Mouse (Mus musculus) CH12.LX (cell line): ENCODE results near the gene Sar1a. TPM values are rescaled to one million over a fixed set of nuclear protein-coding genes. Genes with fewer than 3 reads are reported as not detected.

Experiments used
- DNase-seq: peaks from one replicate; pipeline ENCODE4 v3.0.0-alpha.2; 2013; ENCODE audit errors: extremely low read depth
- H3K27ac ChIP-seq: 2 replicates; pipeline ENCODE4 v1.5.1; 2012; ENCODE audit warnings: low read depth, mild to moderate bottlenecking, control low read depth, moderate library complexity; ENCODE audit not compliant: insufficient read depth
- H3K27me3 ChIP-seq: replicated peaks from 2 replicates; pipeline ENCODE3; 2012; ENCODE audit warnings: inconsistent platforms
- H3K36me3 ChIP-seq, 2 experiments: replicated peaks in 1 of 2; 2 replicates each; pipeline versions ENCODE3 to v1.6.1; 2012; ENCODE audit warnings: inconsistent platforms in 1 of 2, low read length in 1 of 2, mild to moderate bottlenecking in 1 of 2, mixed read lengths in 1 of 2, moderate library complexity in 1 of 2; ENCODE audit not compliant: control insufficient read depth in 1 of 2, insufficient read depth in 1 of 2
- H3K4me1 ChIP-seq, 2 experiments: 2 replicates each; pipeline ENCODE4 v1.6.1; 2012; ENCODE audit warnings: inconsistent platforms in 1 of 2, moderate library complexity in 1 of 2; ENCODE audit not compliant: insufficient read depth in 2 of 2, control insufficient read depth in 1 of 2
- H3K4me2 ChIP-seq: 2 replicates; pipeline ENCODE4 v1.6.1; 2012; ENCODE audit warnings: low read depth, mild to moderate bottlenecking, control low read depth; ENCODE audit not compliant: poor library complexity, insufficient read depth, severe bottlenecking
- H3K4me3 ChIP-seq, 3 experiments: fragments of 150-350 bp in 1 of 3; sonication (generic) in 1 of 3; replicated peaks in 1 of 3; 2 replicates each; pipeline versions ENCODE3 to v1.5.1; 2011 to 2012; ENCODE audit warnings: low read depth in 2 of 3, low read length in 2 of 3, mild to moderate bottlenecking in 2 of 3, moderate library complexity in 2 of 3, control low read depth in 1 of 3, improper control_type of control experiment in 1 of 3, inconsistent platforms in 1 of 3, mixed read lengths in 1 of 3; ENCODE audit not compliant: poor library complexity in 1 of 3
- H3K79me2 ChIP-seq: replicated peaks from 2 replicates; pipeline ENCODE4 v1.6.1; 2012; ENCODE audit warnings: mild to moderate bottlenecking, moderate library complexity; ENCODE audit not compliant: control insufficient read depth, poor library complexity, insufficient read depth, severe bottlenecking; ENCODE audit errors: extremely low read depth
- H3K9ac ChIP-seq: 2 replicates; pipeline ENCODE4 v1.6.1; 2012; ENCODE audit warnings: low read depth, mild to moderate bottlenecking, control low read depth, moderate library complexity; ENCODE audit not compliant: insufficient read depth
- H3K9me3 ChIP-seq: replicated peaks from 2 replicates; pipeline ENCODE3; 2012; ENCODE audit warnings: low read length, inconsistent platforms, mixed read lengths
- BHLHE40 ChIP-seq: IDR thresholded peaks from 2 replicates; pipeline ENCODE4 v1.6.1; 2011; ENCODE audit warnings: mild to moderate bottlenecking, low read depth, low read length, improper control_type of control experiment
- CHD1 ChIP-seq: IDR thresholded peaks from 2 replicates; pipeline ENCODE4 v1.6.1; 2012; ENCODE audit warnings: low read depth, low read length, improper control_type of control experiment, inconsistent platforms
- CHD2 ChIP-seq: IDR thresholded peaks from 2 replicates; pipeline ENCODE4 v1.6.1; 2011; ENCODE audit warnings: low read length, improper control_type of control experiment
- CTCF ChIP-seq, 2 experiments: IDR thresholded peaks in 1 of 2; conservative IDR thresholded peaks in 1 of 2; 2 replicates each; pipeline ENCODE4 v1.5.1; 2011 to 2012; ENCODE audit warnings: low read depth in 2 of 2, low read length in 2 of 2, improper control_type of control experiment in 1 of 2, inconsistent platforms in 1 of 2, mild to moderate bottlenecking in 1 of 2, moderate library complexity in 1 of 2
- E2F4 ChIP-seq: IDR thresholded peaks from 2 replicates; pipeline ENCODE4 v1.6.1; 2011; ENCODE audit warnings: low read depth, low read length, improper control_type of control experiment; ENCODE audit not compliant: insufficient replicate concordance
- ELF1 ChIP-seq: IDR thresholded peaks from 2 replicates; pipeline ENCODE4 v1.6.1; 2014; ENCODE audit warnings: low read depth, mild to moderate bottlenecking, inconsistent platforms, low read length, improper control_type of control experiment
- EP300 ChIP-seq: IDR thresholded peaks from 2 replicates; pipeline ENCODE4 v1.6.1; 2011; ENCODE audit warnings: low read length, improper control_type of control experiment
- ETS1 ChIP-seq: conservative IDR thresholded peaks from 2 replicates; pipeline ENCODE4 v1.6.1; 2012; ENCODE audit warnings: low read depth, mild to moderate bottlenecking, inconsistent platforms, low read length, improper control_type of control experiment, moderate library complexity
- GABPA ChIP-seq: IDR thresholded peaks from 2 replicates; pipeline ENCODE4 v1.6.1; 2012; ENCODE audit warnings: low read depth, low read length, improper control_type of control experiment, inconsistent platforms; ENCODE audit not compliant: insufficient replicate concordance
- HCFC1 ChIP-seq: IDR thresholded peaks from 2 replicates; pipeline ENCODE4 v1.6.1; 2012; ENCODE audit warnings: low read depth, mild to moderate bottlenecking, inconsistent platforms, low read length, improper control_type of control experiment
- IRF4 ChIP-seq: IDR thresholded peaks from 2 replicates; pipeline ENCODE4 v1.6.1; 2014; ENCODE audit warnings: low read depth, mild to moderate bottlenecking, inconsistent platforms, low read length, improper control_type of control experiment
- JUN ChIP-seq: IDR thresholded peaks from 2 replicates; pipeline ENCODE4 v1.6.1; 2011; ENCODE audit warnings: low read depth, mild to moderate bottlenecking, low read length, improper control_type of control experiment, moderate library complexity; ENCODE audit not compliant: insufficient read depth
- JUND ChIP-seq: conservative IDR thresholded peaks from 2 replicates; pipeline ENCODE4 v1.6.1; 2011; ENCODE audit warnings: low read depth, low read length, improper control_type of control experiment
- KAT2A ChIP-seq: IDR thresholded peaks from 2 replicates; pipeline ENCODE4 v1.6.1; 2012; ENCODE audit warnings: low read length, improper control_type of control experiment, inconsistent platforms; ENCODE audit not compliant: insufficient replicate concordance
- MAFK ChIP-seq: IDR thresholded peaks from 2 replicates; pipeline ENCODE4 v1.6.1; 2011; ENCODE audit warnings: low read length, improper control_type of control experiment; ENCODE audit not compliant: insufficient replicate concordance
- MAX ChIP-seq: IDR thresholded peaks from 2 replicates; pipeline ENCODE4 v1.6.1; 2011; ENCODE audit warnings: low read length, improper control_type of control experiment
- MAZ ChIP-seq: IDR thresholded peaks from 2 replicates; pipeline ENCODE4 v1.6.1; 2012; ENCODE audit warnings: low read depth, mild to moderate bottlenecking, inconsistent platforms, low read length, improper control_type of control experiment, moderate library complexity
- MEF2A ChIP-seq: IDR thresholded peaks from 2 replicates; pipeline ENCODE4 v1.6.1; 2014; ENCODE audit warnings: low read depth, mild to moderate bottlenecking, inconsistent platforms, low read length, improper control_type of control experiment, borderline replicate concordance
- MXI1 ChIP-seq: IDR thresholded peaks from 2 replicates; pipeline ENCODE4 v1.6.1; 2011; ENCODE audit warnings: mild to moderate bottlenecking, low read depth, low read length, improper control_type of control experiment
- MYC ChIP-seq: IDR thresholded peaks from 2 replicates; pipeline ENCODE4 v1.6.1; 2011; ENCODE audit warnings: low read depth, mild to moderate bottlenecking, improper control_type of control experiment, low read length
- NELFE ChIP-seq: IDR thresholded peaks from 2 replicates; pipeline ENCODE4 v1.6.1; 2011; ENCODE audit warnings: low read depth, low read length, improper control_type of control experiment
- NRF1 ChIP-seq: IDR thresholded peaks from 2 replicates; pipeline ENCODE4 v1.6.1; 2014; ENCODE audit warnings: low read depth, mild to moderate bottlenecking, inconsistent platforms, low read length, improper control_type of control experiment, moderate library complexity
- PAX5 ChIP-seq: IDR thresholded peaks from 2 replicates; pipeline ENCODE4 v1.6.1; 2012; ENCODE audit warnings: low read length, inconsistent platforms, mixed read lengths
- POLR2A ChIP-seq: IDR thresholded peaks from 2 replicates; pipeline ENCODE4 v1.6.1; 2011; ENCODE audit warnings: low read depth, mild to moderate bottlenecking, improper control_type of control experiment, low read length
- POLR2AphosphoS2 ChIP-seq: IDR thresholded peaks from 2 replicates; pipeline ENCODE4 v1.6.1; 2011; ENCODE audit warnings: low read depth, low read length, improper control_type of control experiment
- RAD21 ChIP-seq: IDR thresholded peaks from 2 replicates; pipeline ENCODE4 v1.6.1; 2011; ENCODE audit warnings: low read depth, mild to moderate bottlenecking, low read length, improper control_type of control experiment, moderate library complexity
- RCOR1 ChIP-seq: conservative IDR thresholded peaks from 2 replicates; pipeline ENCODE4 v1.6.1; 2012; ENCODE audit warnings: low read depth, mild to moderate bottlenecking, inconsistent platforms, low read length, improper control_type of control experiment
- SIN3A ChIP-seq: IDR thresholded peaks from 2 replicates; pipeline ENCODE4 v1.6.1; 2012; ENCODE audit warnings: low read length, improper control_type of control experiment, inconsistent platforms
- SMC3 ChIP-seq: IDR thresholded peaks from 2 replicates; pipeline ENCODE4 v1.6.1; 2011; ENCODE audit warnings: low read depth, low read length, improper control_type of control experiment
- TBP ChIP-seq: conservative IDR thresholded peaks from 2 replicates; pipeline ENCODE4 v1.6.1; 2011; ENCODE audit warnings: low read depth, low read length, improper control_type of control experiment
- TCF12 ChIP-seq: IDR thresholded peaks from 2 replicates; pipeline ENCODE4 v1.6.1; 2014; ENCODE audit warnings: low read depth, mild to moderate bottlenecking, inconsistent platforms, low read length, improper control_type of control experiment
- UBTF ChIP-seq: IDR thresholded peaks from 2 replicates; pipeline ENCODE4 v1.6.1; 2012; ENCODE audit warnings: low read depth, mild to moderate bottlenecking, inconsistent platforms, low read length, improper control_type of control experiment, moderate library complexity
- USF1 ChIP-seq: IDR thresholded peaks from 2 replicates; pipeline ENCODE4 v1.6.1; 2014; ENCODE audit warnings: low read depth, mild to moderate bottlenecking, inconsistent platforms, low read length, improper control_type of control experiment
- USF2 ChIP-seq: conservative IDR thresholded peaks from 2 replicates; pipeline ENCODE4 v1.6.1; 2011; ENCODE audit warnings: low read depth, low read length, improper control_type of control experiment
- ZC3H11A ChIP-seq: IDR thresholded peaks from 2 replicates; pipeline ENCODE4 v1.6.1; 2012; ENCODE audit warnings: low read depth, mild to moderate bottlenecking, inconsistent platforms, low read length, improper control_type of control experiment
- ZKSCAN1 ChIP-seq: IDR thresholded peaks from 2 replicates; pipeline ENCODE4 v1.6.1; 2012; ENCODE audit warnings: low read depth, inconsistent platforms, low read length, improper control_type of control experiment, borderline replicate concordance
- ZMIZ1 ChIP-seq: IDR thresholded peaks from 2 replicates; pipeline ENCODE4 v1.6.1; 2012; ENCODE audit warnings: low read depth, mild to moderate bottlenecking, inconsistent platforms, low read length, improper control_type of control experiment
- ZNF384 ChIP-seq: IDR thresholded peaks from 2 replicates; pipeline ENCODE4 v1.6.1; 2012; ENCODE audit warnings: low read depth, low read length, improper control_type of control experiment, inconsistent platforms
- dilution Hi-C: fragments of 300-500 bp; cut with MboI; formaldehyde crosslinking; loops from 2 replicates; pipeline ENCODE4 v1.14.3; 2020; ENCODE audit warnings: low sequenced_read_pairs; ENCODE audit not compliant: extremely low pct_unique_long_range_greater_than_20kb, extremely low pct_ligation_motif_present
- in situ Hi-C: fragments of 300-500 bp; cut with MboI; formaldehyde crosslinking; loops from 3 replicates; pipeline ENCODE4 v1.14.3; 2019; ENCODE audit warnings: low sequenced_read_pairs, low pct_ligation_motif_present, low pct_unique_long_range_greater_than_20kb, mixed read lengths
- polyA plus RNA-seq: library from polyadenylated mRNA; unstranded; fragments of >175 nt; gene quantifications from 2 replicates; pipeline ENCODE4 v1.2.1, GENCODE M21; 2012; ENCODE audit warnings: low read depth; ENCODE audit not compliant: insufficient read length
- total RNA-seq, 2 experiments: library from RNA; depleted of rRNA; stranded (reverse); fragments of 300-350 nt in 1 of 2; fragments of >200 nt in 1 of 2; gene quantifications; 2 replicates each; pipeline ENCODE4 v1.2.3; 2012 to 2014

The Sar1a gene
- total and polyA plus RNA-seq, 3 experiments, result 97.1 to 184 (median 166) TPM

- dilution Hi-C loops, result no loop called here
Measured at GRCm38 (mm10) chr10:61734377-61734776, 54.3 kb downstream of the Sar1a start.

DNA sequence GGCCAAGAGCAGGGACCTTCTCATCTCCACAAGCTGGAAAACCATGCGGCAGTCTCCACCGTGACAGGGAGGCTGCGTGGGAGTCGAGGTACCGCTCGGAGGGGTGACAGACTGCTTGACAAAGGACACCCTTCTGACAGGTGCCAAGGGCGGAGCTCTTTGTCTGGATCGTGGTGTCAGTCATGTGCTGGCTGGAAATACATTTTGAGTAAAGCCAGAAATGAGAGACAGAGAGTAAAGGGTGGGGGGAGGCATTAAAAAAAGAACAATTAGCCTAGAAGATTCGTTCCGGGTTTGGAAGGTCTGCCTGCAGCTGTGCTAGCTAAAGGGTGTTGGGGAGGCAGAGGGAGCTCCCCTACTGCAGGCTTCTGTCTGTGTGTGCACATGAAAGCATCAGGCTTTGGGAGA is 56.6 kb downstream of the Sar1a start:
- in situ Hi-C loops, result no loop called here
- TF ChIP-seq SIN3A (no peak), MXI1 (no peak), ZNF384 (no peak), POLR2A (no peak), CHD2 (no peak), TCF12 (no peak), USF1 (no peak), UBTF (no peak), EP300 (no peak), SMC3 (no peak), JUND (no peak), MAX (no peak), TBP (no peak), ELF1 (no peak), RCOR1 (no peak), BHLHE40 (no peak), ETS1 (no peak)
- no peaks in the 10 kb centered on the region for H3K4me1 ChIP-seq
- no peak overlapping the region for H3K4me3 ChIP-seq
- peaks cover 3 to 47% of the 10 kb centered on the region in 2 experiments for H3K36me3 ChIP-seq
- no peak overlapping the region for H3K27ac ChIP-seq
- DNase-seq, result no peak
- dilution Hi-C loops, result no loop called here
- H3K4me2 ChIP-seq, result no peak overlapping the region
- no peaks in the 10 kb centered on the region for H3K9me3 ChIP-seq
- H3K9ac ChIP-seq, result no peak overlapping the region
- no peaks in the 10 kb centered on the region for H3K27me3 ChIP-seq
- H3K79me2 ChIP-seq, result no peaks in the 10 kb centered on the region

More at GRCm38 (mm10) chr10:61734377-61734776, 54.3 kb downstream of the Sar1a start:
- Histone ChIP-seq H3K9me3 (peaks cover 5% of the 10 kb centered on the region), H3K36me3 (peaks cover 9 to 59% of the 10 kb centered on the region in 2 experiments), H3K4me2 (no peak overlapping the region), H3K4me1 (peaks cover 0 to under 1% of the 10 kb centered on the region in 2 experiments; a peak in 1 of 4 replicates), H3K79me2 (no peaks in the 10 kb centered on the region), H3K27me3 (no peaks in the 10 kb centered on the region), H3K4me3 (no peak overlapping the region), H3K9ac (no peak overlapping the region), H3K27ac (no peak overlapping the region)
- DNase-seq, result peak; percentile 53
- in situ Hi-C loops, result no loop called here
- TF ChIP-seq MXI1 (no peak), GABPA (no peak), MYC (no peak), RCOR1 (no peak), EP300 (no peak), NRF1 (no peak), USF2 (no peak), ETS1 (no peak), BHLHE40 (no peak), TCF12 (no peak), RAD21 (peak; percentile 64), ZMIZ1 (no peak), MAX (no peak), USF1 (no peak), IRF4 (no peak), NELFE (no peak), PAX5 (no peak), UBTF (no peak), ZC3H11A (no peak), CHD2 (no peak), POLR2AphosphoS2 (no peak), CHD1 (no peak), CTCF (conservative IDR thresholded peaks at IDR 0.05 in 1 of 2, IDR thresholded peaks at IDR 0.05 in 1 of 2; ENCODE audit: low read depth in 2 of 2, low read length in 2 of 2) (peak; percentile 83 to 85), POLR2A (no peak), MEF2A (no peak), HCFC1 (no peak), ZKSCAN1 (no peak), SIN3A (no peak), MAZ (0 out of 2 replicates have a peak, but pooled peaks have one; percentile 50), ZNF384 (no peak), JUND (no peak), MAFK (no peak), JUN (no peak), KAT2A (no peak), TBP (no peak), E2F4 (no peak), ELF1 (0 out of 2 replicates have a peak, but pooled peaks have one; percentile 28), SMC3 (peak; percentile 69)
